Comparison of ENCODE assay signal across 8 mouse cellular contexts in genomic region chrX:20292040-20292417, GRCm38 (mm10). TPM values are rescaled to one million over a fixed set of nuclear protein-coding genes. Genes with fewer than 3 reads are reported as not detected.
DNase-seq lines count a peak whose midpoint lies in the region; ATAC-seq and TF ChIP-seq lines count a peak whose summit lies in the region.

No protein-coding gene starts in this region.

- ATAC-seq in kidney, postnatal 0 days (replicated peaks; ENCODE audit: low FRiP score, low read depth): no peak
- ATAC-seq in embryonic facial prominence, embryonic 12.5 days (ENCODE audit: insufficient number of reproducible peaks, insufficient read depth, low FRiP score, low TSS enrichment): no peak
- ATAC-seq in hindbrain, embryonic 15.5 days (ENCODE audit: low FRiP score, low read depth): peak; percentile 50; the same call in 1 of the 2 replicates
- 0 out of 2 replicates have a peak, but pooled peaks have one; percentile 21 for ATAC-seq in midbrain, embryonic 14.5 days (ENCODE audit: low FRiP score, low TSS enrichment)

- no peak overlapping the region for H3K27ac ChIP-seq in kidney, postnatal 0 days
- no peak overlapping the region for H3K27ac ChIP-seq in embryonic facial prominence, embryonic 12.5 days
- peak overlapping the region; percentile 79; the same call in 1 of the 2 replicates for H3K27ac ChIP-seq in hindbrain, embryonic 15.5 days (replicated peaks)
- H3K27ac ChIP-seq in midbrain, embryonic 14.5 days (replicated peaks; ENCODE audit: low read depth, low read length): no peak overlapping the region

- no peaks in the 10 kb centered on the region for H3K27me3 ChIP-seq in kidney, postnatal 0 days (ENCODE audit: insufficient read depth, low read length)
- H3K27me3 ChIP-seq in embryonic facial prominence, embryonic 12.5 days: no peaks in the 10 kb centered on the region
- no peaks in the 10 kb centered on the region for H3K27me3 ChIP-seq in hindbrain, embryonic 15.5 days
- no peaks in the 10 kb centered on the region for H3K27me3 ChIP-seq in midbrain, embryonic 14.5 days (ENCODE audit: control insufficient read depth, insufficient read depth, low read length)

- H3K9me3 ChIP-seq in kidney, postnatal 0 days (replicated peaks; ENCODE audit: low read length): no peaks in the 10 kb centered on the region
- H3K9me3 ChIP-seq in embryonic facial prominence, embryonic 12.5 days: no peaks in the 10 kb centered on the region
- H3K9me3 ChIP-seq in hindbrain, embryonic 15.5 days: no peaks in the 10 kb centered on the region
- H3K9me3 ChIP-seq in midbrain, embryonic 14.5 days (ENCODE audit: control insufficient read depth, low read length): no peaks in the 10 kb centered on the region

- no peak for TF ChIP-seq CTCF in kidney, postnatal 0 days (IDR thresholded peaks at IDR 0.05; ENCODE audit: low read depth)

- 36% methylated on average over 11 of the region's 11 CpGs for WGBS in kidney, postnatal 0 days
- 36% methylated on average over 11 of the region's 11 CpGs for WGBS in embryonic facial prominence, embryonic 12.5 days
- 41% methylated on average over 11 of the region's 11 CpGs for WGBS in hindbrain, embryonic 15.5 days
- WGBS in midbrain, embryonic 14.5 days: 37% methylated on average over 11 of the region's 11 CpGs

- peak overlapping the region; percentile 49 for H3K4me3 ChIP-seq in kidney, postnatal 0 days (replicated peaks; ENCODE audit: low read depth, low read length)
- H3K4me3 ChIP-seq in embryonic facial prominence, embryonic 12.5 days: peak overlapping the region; percentile 53
- peak overlapping the region; percentile 69 for H3K4me3 ChIP-seq in hindbrain, embryonic 15.5 days
- H3K4me3 ChIP-seq in midbrain, embryonic 14.5 days (replicated peaks; ENCODE audit: low read depth, low read length): peak overlapping the region; percentile 56

- no peaks in the 10 kb centered on the region for H3K4me1 ChIP-seq in kidney, postnatal 0 days (replicated peaks; ENCODE audit: insufficient read depth, low read length)
- no peaks in the 10 kb centered on the region for H3K4me1 ChIP-seq in embryonic facial prominence, embryonic 12.5 days
- H3K4me1 ChIP-seq in hindbrain, embryonic 15.5 days (replicated peaks): no peaks in the 10 kb centered on the region
- no peaks in the 10 kb centered on the region for H3K4me1 ChIP-seq in midbrain, embryonic 14.5 days (ENCODE audit: control insufficient read depth, insufficient read depth, low read length)

- DNase-seq in kidney, postnatal 0 days (ENCODE audit: low spot score): no peak
- DNase-seq in kidney, postnatal 10 days: no peak
- DNase-seq in midbrain, embryonic 14.5 days: no peak
- no peak for DNase-seq in spleen, postnatal 4 days (ENCODE audit: low spot score in 2 of 2)
- no peak for DNase-seq in embryo, embryonic 11 days
- no peak for DNase-seq in Muller cell, postnatal 12 days (ENCODE audit: inconsistent ontology term)

- H3K9ac ChIP-seq in kidney, postnatal 0 days (ENCODE audit: low read depth, low read length): no peak overlapping the region
- H3K9ac ChIP-seq in embryonic facial prominence, embryonic 12.5 days: no peak overlapping the region
- H3K9ac ChIP-seq in hindbrain, embryonic 15.5 days: peak overlapping the region; percentile 75
- H3K9ac ChIP-seq in midbrain, embryonic 14.5 days (replicated peaks; ENCODE audit: low read length): peak overlapping the region; percentile 65; the same call in 1 of the 2 replicates

- no peaks in the 10 kb centered on the region for H3K36me3 ChIP-seq in kidney, postnatal 0 days (ENCODE audit: insufficient read depth, low read length)
- H3K36me3 ChIP-seq in embryonic facial prominence, embryonic 12.5 days: no peaks in the 10 kb centered on the region
- no peaks in the 10 kb centered on the region for H3K36me3 ChIP-seq in hindbrain, embryonic 15.5 days
- no peaks in the 10 kb centered on the region for H3K36me3 ChIP-seq in midbrain, embryonic 14.5 days (ENCODE audit: control insufficient read depth, insufficient read depth, low read length)

- H3K4me2 ChIP-seq in kidney, postnatal 0 days (ENCODE audit: low read length): peak overlapping the region; percentile 81
- H3K4me2 ChIP-seq in embryonic facial prominence, embryonic 12.5 days (replicated peaks): peak overlapping the region; percentile 67
- peak overlapping the region; percentile 58 for H3K4me2 ChIP-seq in hindbrain, embryonic 15.5 days
- peak overlapping the region; percentile 55 for H3K4me2 ChIP-seq in midbrain, embryonic 14.5 days (ENCODE audit: low read length)

RNA-seq across cellular contexts. Expression of gene Slc9a7, which starts 0.4 kb away (rescaled TPM):
- 1.1 and 1.2 TPM in 2 replicates for polyA plus RNA-seq in kidney, postnatal 0 days (2015; fragmentation: Nextera tagmentation; extraction: Ambion mirVana)
- 0.80 and 1.2 TPM in 2 replicates for polyA plus RNA-seq in embryonic facial prominence, embryonic 12.5 days (2016; fragmentation: Nextera tagmentation; extraction: Ambion mirVana)
- 13.0 and 14.6 TPM in 2 replicates for polyA plus RNA-seq in hindbrain, embryonic 15.5 days (2015; fragmentation: Nextera tagmentation; extraction: Ambion mirVana)
- polyA plus RNA-seq in midbrain, embryonic 14.5 days (2014; fragmentation: Nextera tagmentation; extraction: Ambion mirVana): 11.1 and 12.2 TPM in 2 replicates

Comparison
In these comparisons a context has a peak if more than half of its experiments do, and no peak if none do; other contexts are left out.
1. ATAC-seq: peak in hindbrain, embryonic 15.5 days (single experiment) and midbrain, embryonic 14.5 days (single experiment); none in kidney, postnatal 0 days (single experiment) and embryonic facial prominence, embryonic 12.5 days (single experiment).
2. H3K9ac ChIP-seq: peak in hindbrain, embryonic 15.5 days (single experiment) and midbrain, embryonic 14.5 days (single experiment); none in kidney, postnatal 0 days (single experiment) and embryonic facial prominence, embryonic 12.5 days (single experiment).
3. Peak in every context shown above with its lines, with median percentiles within 50 percentile points of each other: H3K4me2 ChIP-seq and H3K4me3 ChIP-seq.